Mouse (Mus musculus): ENCODE results near the gene Rap1gap2. TPM values are rescaled to one million over a fixed set of nuclear protein-coding genes. Genes with fewer than 3 reads are reported as not detected.

The Rap1gap2 gene
- total and polyA plus RNA-seq, 3 experiments: 5.8 to 10.1 TPM; not detected in 1

- Histone ChIP-seq H3K9me3 (replicated peaks; ENCODE audit: insufficient read depth, low read length) (no peaks in the 10 kb centered on the region), H3K9ac (ENCODE audit: control insufficient read depth, low read depth, low read length, poor library complexity, severe bottlenecking) (no peak overlapping the region), H3K79me2 (ENCODE audit: control insufficient read depth, insufficient read depth, low read length, poor library complexity) (no peaks in the 10 kb centered on the region), H3K36me3 (ENCODE audit: control insufficient read depth in 1 of 2, insufficient read depth in 2 of 2, low read length in 2 of 2) (no peaks in the 10 kb centered on the region), H3K4me3 (ENCODE audit: control insufficient read depth in 1 of 2, insufficient read depth in 1 of 2, low read depth in 2 of 2, low read length in 2 of 2) (no peak overlapping the region), H3K27me3 (ENCODE audit: control insufficient read depth in 1 of 2, insufficient read depth in 2 of 2, low read length in 2 of 2) (no peaks in the 10 kb centered on the region), H3K4me1 (ENCODE audit: control insufficient read depth in 1 of 2, insufficient read depth in 2 of 2, low read length in 2 of 2) (no peaks in the 10 kb centered on the region; a peak in 2 of 4 replicates), H3K27ac (ENCODE audit: control insufficient read depth, low read depth, low read length) (no peak overlapping the region)
- no peak for TF ChIP-seq MAFK (IDR thresholded peaks at IDR 0.05; ENCODE audit: borderline replicate concordance, low read depth, low read length)
- no peak for TF ChIP-seq TAL1 (IDR thresholded peaks at IDR 0.05; ENCODE audit: low read length)
- TF ChIP-seq BHLHE40 (IDR thresholded peaks at IDR 0.05; ENCODE audit: borderline replicate concordance, low read depth, low read length): no peak
- TF ChIP-seq CHD1 (IDR thresholded peaks at IDR 0.05; ENCODE audit: low read depth, low read length): no peak
- no peak for TF ChIP-seq CTCF (IDR thresholded peaks at IDR 0.05 in 2 of 3, conservative IDR thresholded peaks at IDR 0.05 in 1 of 3; ENCODE audit: control insufficient read depth in 1 of 3, insufficient read depth in 1 of 3, low read depth in 2 of 3, low read length in 3 of 3, poor library complexity in 1 of 3, severe bottlenecking in 1 of 3)
- TF ChIP-seq EP300 (IDR thresholded peaks at IDR 0.05; ENCODE audit: low read depth in 1 of 2, low read length in 2 of 2): no peak
- TF ChIP-seq SIN3A (IDR thresholded peaks at IDR 0.05; ENCODE audit: low read length): no peak
- TF ChIP-seq POLR2AphosphoS2 (IDR thresholded peaks at IDR 0.05; ENCODE audit: low read length): no peak
- TF ChIP-seq TBP (IDR thresholded peaks at IDR 0.05; ENCODE audit: low read depth, low read length): no peak
- TF ChIP-seq HCFC1 (IDR thresholded peaks at IDR 0.05; ENCODE audit: low read depth, low read length): no peak
- TF ChIP-seq MAZ (IDR thresholded peaks at IDR 0.05; ENCODE audit: low read depth, low read length): no peak
- no peak for TF ChIP-seq ZMIZ1 (IDR thresholded peaks at IDR 0.05; ENCODE audit: low read depth, low read length)
- DNase-seq (ENCODE audit: low read depth, low spot score): no peak
Observed at GRCm38 (mm10) chr11:74387203-74387602, 223.5 kb downstream of the Rap1gap2 start.

GRCm38 (mm10) chr11:74385674-74386073 is 225.0 kb downstream of the Rap1gap2 start:
- TF ChIP-seq EP300 (IDR thresholded peaks at IDR 0.05; ENCODE audit: low read depth in 1 of 2, low read length in 2 of 2) (no peak), E2F4 (IDR thresholded peaks at IDR 0.05; ENCODE audit: borderline replicate concordance, low read depth, low read length) (no peak), CHD2 (IDR thresholded peaks at IDR 0.05; ENCODE audit: low read length) (no peak), NRF1 (IDR thresholded peaks at IDR 0.05; ENCODE audit: insufficient read depth, low read depth, low read length, poor library complexity, severe bottlenecking) (no peak), ETS1 (IDR thresholded peaks at IDR 0.05; ENCODE audit: low read depth, low read length) (no peak), ZMIZ1 (IDR thresholded peaks at IDR 0.05; ENCODE audit: low read depth, low read length) (no peak)
- Histone ChIP-seq H3K27me3 (ENCODE audit: control insufficient read depth in 1 of 2, insufficient read depth in 2 of 2, low read length in 2 of 2) (no peaks in the 10 kb centered on the region), H3K79me2 (ENCODE audit: control insufficient read depth, insufficient read depth, low read length, poor library complexity) (no peaks in the 10 kb centered on the region), H3K9ac (ENCODE audit: control insufficient read depth, low read depth, low read length, poor library complexity, severe bottlenecking) (no peak overlapping the region), H3K9me3 (replicated peaks; ENCODE audit: insufficient read depth, low read length) (no peaks in the 10 kb centered on the region), H3K36me3 (ENCODE audit: control insufficient read depth in 1 of 2, insufficient read depth in 2 of 2, low read length in 2 of 2) (no peaks in the 10 kb centered on the region), H3K4me1 (ENCODE audit: control insufficient read depth in 1 of 2, insufficient read depth in 2 of 2, low read length in 2 of 2) (no peaks in the 10 kb centered on the region; a peak in 1 of 4 replicates), H3K27ac (ENCODE audit: control insufficient read depth, low read depth, low read length) (no peak overlapping the region), H3K4me3 (ENCODE audit: control insufficient read depth in 1 of 2, insufficient read depth in 1 of 2, low read depth in 2 of 2, low read length in 2 of 2) (no peak overlapping the region)
- DNase-seq (ENCODE audit: low read depth, low spot score): no peak
